Mouse (Mus musculus) hindbrain, embryonic 12.5 days (tissue): ENCODE results near the gene Slc41a3. TPM values are rescaled to one million over a fixed set of nuclear protein-coding genes. Genes with fewer than 3 reads are reported as not detected.

ENCODE experiments used
- ATAC-seq: fragments of 200-750 bp; cut with Nextera tagmentation; 2 replicates; pipeline ENCODE4 v1.8.0; 2017; ENCODE audit warnings: moderate TSS enrichment; ENCODE audit not compliant: low FRiP score
- H3K27ac ChIP-seq: fragments of 300-500 bp; sonication (generic); 2 replicates; pipeline ENCODE4 v1.5.1; 2016; ENCODE audit warnings: mild to moderate bottlenecking
- H3K27me3 ChIP-seq: fragments of 300-500 bp; sonication (generic); 2 replicates; pipeline ENCODE4 v1.6.1; 2016; ENCODE audit warnings: mild to moderate bottlenecking
- H3K36me3 ChIP-seq: fragments of 300-500 bp; sonication (generic); 2 replicates; pipeline ENCODE4 v1.6.1; 2016; ENCODE audit warnings: mild to moderate bottlenecking
- H3K4me1 ChIP-seq: fragments of 300-500 bp; sonication (generic); 2 replicates; pipeline ENCODE4 v1.6.1; 2016
- H3K4me2 ChIP-seq: fragments of 300-500 bp; sonication (generic); replicated peaks from 2 replicates; pipeline ENCODE4 v1.6.1; 2016; ENCODE audit warnings: mild to moderate bottlenecking
- H3K4me3 ChIP-seq: fragments of 300-500 bp; sonication (generic); 2 replicates; pipeline ENCODE4 v1.5.1; 2016; ENCODE audit warnings: mild to moderate bottlenecking
- H3K9ac ChIP-seq: fragments of 300-500 bp; sonication (generic); 2 replicates; pipeline ENCODE4 v1.6.1; 2016; ENCODE audit warnings: mild to moderate bottlenecking, moderate library complexity
- H3K9me3 ChIP-seq: fragments of 300-500 bp; sonication (generic); replicated peaks from 2 replicates; pipeline ENCODE4 v1.6.1; 2016; ENCODE audit warnings: mild to moderate bottlenecking
- WGBS: fragments of 180-500 bp; shearing (Covaris S2); methylation state at CpG from one replicate; pipeline ENCODE4 v1.1.7; 2016; 5-methylcytosine and 5-hydroxymethylcytosine counted together
- polyA plus RNA-seq: library from polyadenylated mRNA; unstranded; fragments of >200 nt; fragmentation: Nextera tagmentation; extraction: Ambion mirVana; gene quantifications from 2 replicates; pipeline ENCODE4 v1.2.1, GENCODE M21; 2016

The Slc41a3 gene
- polyA plus RNA-seq, 1 experiment from 2014 or later: 3.6 TPM

GRCm38 (mm10) chr6:90618821-90619636, 14.5 kb downstream of the Slc41a3 start:
- Histone ChIP-seq H3K4me2 (no peak overlapping the region), H3K9me3 (no peaks in the 10 kb centered on the region), H3K27me3 (no peaks in the 10 kb centered on the region), H3K4me3 (no peak overlapping the region), H3K36me3 (no peaks in the 10 kb centered on the region), H3K27ac (no peak overlapping the region), H3K9ac (no peak overlapping the region), H3K4me1 (peaks cover 19% of the 10 kb centered on the region)
- 77% methylated on average over 19 of the region's 19 CpGs for WGBS
- 0 out of 2 replicates have a peak, but pooled peaks have one; percentile 17 for ATAC-seq

GRCm38 (mm10) chr6:90619936-90620335, 15.4 kb downstream of the Slc41a3 start:
- no peaks in the 10 kb centered on the region for H3K9me3 ChIP-seq
- 72% methylated on average over 5 of the region's 5 CpGs for WGBS
- H3K9ac ChIP-seq: no peak overlapping the region
- ATAC-seq: no peak
- H3K4me3 ChIP-seq: no peak overlapping the region
- no peaks in the 10 kb centered on the region for H3K27me3 ChIP-seq
- no peak overlapping the region for H3K27ac ChIP-seq
- no peaks in the 10 kb centered on the region for H3K36me3 ChIP-seq
- peaks cover 19% of the 10 kb centered on the region for H3K4me1 ChIP-seq
- H3K4me2 ChIP-seq: no peak overlapping the region

DNA sequence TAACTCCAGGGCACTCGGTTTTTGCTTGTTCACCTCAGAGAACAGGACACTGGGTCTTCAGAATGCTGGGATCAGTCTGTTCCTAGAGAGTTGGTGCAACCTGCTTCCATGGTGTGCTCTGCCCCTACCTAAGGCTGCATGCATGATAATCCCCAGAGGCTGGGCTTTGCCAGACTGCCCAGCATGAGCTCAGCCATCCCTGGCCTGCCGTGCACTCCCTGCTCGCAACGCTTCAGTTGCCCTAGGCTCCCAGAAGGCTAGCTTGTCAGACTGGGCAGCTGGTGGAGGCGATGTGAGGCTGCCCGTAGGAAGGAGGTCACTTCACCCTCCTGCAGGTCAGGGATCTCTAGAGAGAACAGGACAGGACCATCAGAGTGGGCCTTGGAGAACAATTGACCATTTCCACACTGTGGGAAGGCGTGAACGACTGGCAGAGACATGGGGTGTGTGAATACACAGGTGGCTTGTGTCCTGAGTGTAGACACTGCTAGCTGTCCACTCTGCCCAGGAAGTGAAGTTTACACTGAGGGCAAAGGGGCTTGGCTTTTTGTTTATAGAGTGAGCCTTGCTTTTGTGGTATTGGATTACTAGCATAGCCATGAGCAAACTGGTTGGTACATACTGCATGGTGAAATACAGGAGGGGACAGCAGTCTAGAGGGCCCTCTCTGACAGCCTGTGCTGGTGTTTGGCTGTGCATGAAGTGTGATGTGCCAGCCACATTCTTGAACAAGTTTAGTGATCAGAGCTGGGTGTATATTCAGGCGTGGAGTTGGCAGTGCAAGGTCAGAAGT, 16.5 kb downstream of the Slc41a3 start:
- 37% methylated on average over 9 of the region's 9 CpGs for WGBS
- Histone ChIP-seq H3K9me3 (no peaks in the 10 kb centered on the region), H3K4me3 (no peak overlapping the region), H3K4me1 (peaks cover 18% of the 10 kb centered on the region), H3K27me3 (no peaks in the 10 kb centered on the region), H3K36me3 (no peaks in the 10 kb centered on the region), H3K27ac (no peak overlapping the region), H3K9ac (no peak overlapping the region), H3K4me2 (no peak overlapping the region)
- ATAC-seq: no peak

DNA sequence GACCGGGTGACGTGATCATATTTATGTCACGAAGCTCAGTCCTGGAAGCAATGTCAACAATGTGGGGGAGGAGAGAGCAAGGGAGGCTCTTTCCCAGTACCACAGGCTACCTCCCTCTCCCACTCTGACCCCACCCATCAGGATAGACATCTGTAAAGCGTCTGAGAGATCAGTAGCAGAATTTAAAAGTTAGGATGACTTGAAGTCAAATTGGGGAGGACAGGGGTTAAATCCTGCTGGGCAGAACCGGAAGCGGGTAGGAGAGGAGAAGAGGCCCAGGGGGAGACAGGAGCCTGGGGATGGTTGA, 17.0 kb downstream of the Slc41a3 start:
- Histone ChIP-seq H3K9me3 (no peaks in the 10 kb centered on the region), H3K9ac (no peak overlapping the region), H3K4me3 (no peak overlapping the region), H3K4me2 (no peak overlapping the region), H3K36me3 (no peaks in the 10 kb centered on the region), H3K27ac (no peak overlapping the region), H3K4me1 (peaks cover 18% of the 10 kb centered on the region), H3K27me3 (no peaks in the 10 kb centered on the region)
- WGBS: 76% methylated on average over 6 of the region's 6 CpGs
- ATAC-seq: no peak

DNA sequence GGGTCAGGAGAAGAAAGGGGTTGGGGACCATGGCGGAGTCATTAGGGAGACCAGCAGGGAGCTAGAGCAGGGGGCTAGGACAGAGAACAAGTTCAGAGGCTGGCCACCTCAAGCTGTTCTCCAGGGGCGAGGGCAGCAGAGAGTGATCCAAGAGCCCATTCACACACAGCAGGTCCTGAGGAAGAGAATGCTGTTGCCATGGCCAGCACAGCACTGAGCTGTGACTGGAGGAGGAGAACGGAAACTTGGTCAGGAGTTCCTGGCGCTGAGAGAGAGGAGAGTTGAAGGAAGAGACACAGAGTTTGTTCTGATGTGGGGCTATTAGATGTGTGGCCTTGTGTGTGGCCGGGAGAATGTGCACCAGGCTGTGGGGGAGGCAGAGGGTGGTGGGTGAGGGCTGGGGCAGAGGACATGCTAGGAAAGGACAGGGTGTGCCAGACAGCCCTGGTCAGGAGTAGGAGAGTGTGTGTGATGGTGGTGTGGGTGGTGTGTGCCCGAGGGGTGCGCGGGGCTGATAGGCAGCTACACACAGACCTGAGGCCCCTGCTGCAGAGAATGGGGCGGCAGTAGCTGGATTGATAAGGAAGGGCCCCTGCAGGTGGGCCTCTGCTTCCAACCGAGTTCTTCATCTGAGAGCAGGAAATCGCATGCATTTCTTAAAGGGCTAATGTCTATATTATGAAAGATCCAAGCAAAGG, 18.4 kb downstream of the Slc41a3 start:
- WGBS: 37% methylated on average over 11 of the region's 11 CpGs

GRCm38 (mm10) chr6:90623456-90623836, 18.9 kb downstream of the Slc41a3 start:
- no peak overlapping the region for H3K4me2 ChIP-seq
- no peaks in the 10 kb centered on the region for H3K36me3 ChIP-seq
- H3K27ac ChIP-seq: no peak overlapping the region
- H3K27me3 ChIP-seq: no peaks in the 10 kb centered on the region
- H3K4me3 ChIP-seq: no peak overlapping the region
- WGBS: 83% methylated on average over 5 of the region's 5 CpGs
- peaks cover 18% of the 10 kb centered on the region for H3K4me1 ChIP-seq
- H3K9ac ChIP-seq: no peak overlapping the region
- H3K9me3 ChIP-seq: no peaks in the 10 kb centered on the region
- ATAC-seq: no peak

More for the DNA sequence above, 18.4 kb downstream of the Slc41a3 start:
- no peak overlapping the region for H3K4me2 ChIP-seq
- no peaks in the 10 kb centered on the region for H3K9me3 ChIP-seq
- H3K36me3 ChIP-seq: no peaks in the 10 kb centered on the region
- no peak for ATAC-seq
- H3K9ac ChIP-seq: no peak overlapping the region
- no peak overlapping the region for H3K4me3 ChIP-seq
- no peak overlapping the region for H3K27ac ChIP-seq
- peaks cover 18% of the 10 kb centered on the region for H3K4me1 ChIP-seq
- no peaks in the 10 kb centered on the region for H3K27me3 ChIP-seq

DNA sequence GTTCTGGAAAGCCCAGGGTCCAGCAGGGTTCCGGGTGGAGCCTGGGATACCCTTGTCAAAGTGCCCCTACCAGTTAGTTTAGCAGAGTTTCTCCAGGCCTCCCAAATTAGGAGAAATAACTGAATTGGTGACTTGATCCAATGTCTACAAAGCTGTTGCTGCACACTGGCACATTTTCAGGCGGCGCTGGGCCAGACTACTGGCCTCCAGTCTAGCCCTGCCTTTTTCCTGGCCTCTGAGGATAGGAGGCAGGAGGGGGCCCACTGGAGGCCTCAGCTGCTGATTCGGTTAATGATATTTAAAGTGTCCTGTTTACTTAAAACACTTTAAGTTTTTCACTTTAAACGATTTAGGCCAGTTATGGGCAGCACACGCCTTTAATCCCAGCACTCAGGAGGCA, 19.7 kb downstream of the Slc41a3 start:
- no peaks in the 10 kb centered on the region for H3K36me3 ChIP-seq
- no peak overlapping the region for H3K27ac ChIP-seq
- 85% methylated on average over 6 of the region's 6 CpGs for WGBS
- H3K4me3 ChIP-seq: no peak overlapping the region
- H3K4me2 ChIP-seq: no peak overlapping the region
- H3K9ac ChIP-seq: no peak overlapping the region
- H3K4me1 ChIP-seq: peaks cover 16% of the 10 kb centered on the region
- no peaks in the 10 kb centered on the region for H3K9me3 ChIP-seq
- H3K27me3 ChIP-seq: no peaks in the 10 kb centered on the region
- ATAC-seq: no peak

GRCm38 (mm10) chr6:90624733-90625132, 20.2 kb downstream of the Slc41a3 start:
- 78% methylated on average over 11 of the region's 11 CpGs for WGBS
- Histone ChIP-seq H3K27ac (no peak overlapping the region), H3K4me2 (no peak overlapping the region), H3K36me3 (no peaks in the 10 kb centered on the region), H3K9me3 (no peaks in the 10 kb centered on the region), H3K4me3 (no peak overlapping the region), H3K4me1 (peaks cover 15% of the 10 kb centered on the region), H3K27me3 (no peaks in the 10 kb centered on the region), H3K9ac (no peak overlapping the region)
- ATAC-seq: no peak

DNA sequence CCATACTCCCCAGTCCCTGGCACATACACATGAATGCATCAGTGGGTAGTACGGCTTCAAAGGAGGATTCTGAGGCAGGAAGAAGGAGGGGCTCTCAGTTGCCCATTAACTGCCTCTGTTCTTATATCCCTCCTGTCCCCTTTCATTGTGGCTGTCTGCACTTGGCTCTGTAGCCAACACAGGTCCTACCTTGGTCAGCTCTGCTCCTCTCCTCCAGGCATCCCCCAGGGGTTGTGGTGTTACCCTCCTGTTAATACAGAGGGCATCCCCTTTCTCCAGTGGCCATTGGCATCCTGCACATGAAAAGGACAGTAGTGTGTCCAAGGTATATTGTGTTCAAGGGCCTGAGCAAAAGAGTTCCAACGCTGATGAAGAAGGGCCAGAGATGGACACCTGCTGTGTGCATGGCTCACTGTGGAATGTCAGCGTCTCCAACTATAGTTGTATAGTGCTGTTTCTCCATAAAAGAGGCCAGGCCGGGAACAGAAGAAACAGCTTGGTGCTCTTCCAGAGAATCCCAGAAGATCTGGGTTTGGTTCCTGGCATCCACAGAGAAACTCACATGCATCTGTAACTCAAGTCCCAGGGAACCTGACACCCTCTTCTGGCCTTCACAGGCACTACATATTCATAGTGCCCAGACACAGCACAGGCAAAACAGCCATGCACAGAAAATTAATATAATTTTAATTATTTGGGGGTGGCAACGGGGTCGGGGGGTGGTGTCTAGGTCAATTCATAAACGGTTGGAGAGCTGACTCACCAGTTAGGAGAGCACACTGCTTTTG, 20.9 kb downstream of the Slc41a3 start:
- 71% methylated on average over 7 of the region's 7 CpGs for WGBS
- no peak for ATAC-seq
- H3K4me3 ChIP-seq: no peak overlapping the region
- no peak overlapping the region for H3K9ac ChIP-seq
- peaks cover 15% of the 10 kb centered on the region for H3K4me1 ChIP-seq
- no peak overlapping the region for H3K4me2 ChIP-seq
- H3K27ac ChIP-seq: no peak overlapping the region
- no peaks in the 10 kb centered on the region for H3K9me3 ChIP-seq
- H3K36me3 ChIP-seq: no peaks in the 10 kb centered on the region
- H3K27me3 ChIP-seq: no peaks in the 10 kb centered on the region

DNA sequence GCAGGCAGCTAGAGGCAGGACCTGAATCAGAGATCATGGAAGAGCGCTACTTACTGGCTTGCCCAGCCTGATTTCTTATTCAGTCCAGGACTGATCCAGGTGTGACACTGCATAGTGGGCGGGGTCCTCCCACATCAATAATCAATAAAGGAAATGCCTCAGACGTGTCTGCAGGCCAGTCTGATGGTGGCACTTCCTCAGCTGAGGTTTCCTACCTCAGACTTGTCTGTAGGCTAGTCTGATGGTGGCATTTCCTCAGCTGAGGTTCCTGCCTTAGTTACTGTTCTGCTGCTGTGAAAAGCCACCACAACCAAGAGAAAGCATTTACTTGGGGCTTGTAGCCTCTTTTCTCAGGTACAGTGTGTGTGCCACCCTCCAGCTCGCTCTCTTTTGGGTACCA, 23.0 kb downstream of the Slc41a3 start:
- Histone ChIP-seq H3K27me3 (no peaks in the 10 kb centered on the region), H3K4me1 (peaks cover 9% of the 10 kb centered on the region), H3K36me3 (no peaks in the 10 kb centered on the region), H3K9ac (no peak overlapping the region), H3K4me2 (no peak overlapping the region), H3K4me3 (no peak overlapping the region), H3K9me3 (no peaks in the 10 kb centered on the region), H3K27ac (no peak overlapping the region)
- 80% methylated on average over 4 of the region's 4 CpGs for WGBS
- ATAC-seq: no peak

DNA sequence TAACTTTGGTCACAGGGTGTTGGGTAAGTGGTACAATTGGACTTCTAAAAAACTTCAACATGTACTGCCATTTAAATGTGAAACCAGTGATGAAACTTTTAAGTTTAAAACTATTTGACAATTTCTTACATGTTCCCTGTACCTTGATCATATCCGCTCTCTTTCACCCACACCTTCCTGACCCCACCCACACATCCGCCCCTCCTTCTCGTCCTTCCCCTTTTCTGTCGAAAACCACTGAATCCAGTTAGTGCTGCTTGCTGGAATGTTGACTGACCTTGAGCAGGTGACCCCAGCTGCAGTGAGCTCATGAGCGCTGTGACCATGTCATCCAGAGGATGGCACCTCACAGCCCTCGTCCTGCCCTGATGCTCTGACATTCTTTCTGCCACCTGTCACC, 25.0 kb downstream of the Slc41a3 start:
- Histone ChIP-seq H3K36me3 (no peaks in the 10 kb centered on the region), H3K4me3 (no peak overlapping the region), H3K9me3 (no peaks in the 10 kb centered on the region), H3K27ac (no peak overlapping the region), H3K27me3 (no peaks in the 10 kb centered on the region), H3K9ac (no peak overlapping the region), H3K4me2 (no peak overlapping the region), H3K4me1 (0 out of 2 replicates have a peak, but pooled peaks cover 2% of the 10 kb centered on the region)
- no peak for ATAC-seq
- WGBS: 88% methylated on average over 6 of the region's 6 CpGs

- no peaks in the 10 kb centered on the region for H3K9me3 ChIP-seq
- H3K27me3 ChIP-seq: no peaks in the 10 kb centered on the region
- no peaks in the 10 kb centered on the region for H3K4me1 ChIP-seq
- H3K27ac ChIP-seq: no peak overlapping the region
- no peak for ATAC-seq
- no peaks in the 10 kb centered on the region for H3K36me3 ChIP-seq
- WGBS: 88% methylated on average over 7 of the region's 7 CpGs
- H3K4me3 ChIP-seq: no peak overlapping the region
- no peak overlapping the region for H3K9ac ChIP-seq
- H3K4me2 ChIP-seq: no peak overlapping the region
Observed at GRCm38 (mm10) chr6:90630427-90630826, 25.9 kb downstream of the Slc41a3 start.
